Mouse (Mus musculus): Measurements from ENCODE around the gene Tmem88b. TPM values are rescaled to one million over a fixed set of nuclear protein-coding genes. Genes with fewer than 3 reads are reported as not detected.

Tmem88b gene
- total RNA-seq (2014; rRNA removed) = 0.14 and 0.38 TPM in 2 replicates
- polyA plus RNA-seq (2015; fragmentation: Nextera tagmentation; extraction: Ambion mirVana) = 0.24 and 0.38 TPM in 2 replicates

DNA sequence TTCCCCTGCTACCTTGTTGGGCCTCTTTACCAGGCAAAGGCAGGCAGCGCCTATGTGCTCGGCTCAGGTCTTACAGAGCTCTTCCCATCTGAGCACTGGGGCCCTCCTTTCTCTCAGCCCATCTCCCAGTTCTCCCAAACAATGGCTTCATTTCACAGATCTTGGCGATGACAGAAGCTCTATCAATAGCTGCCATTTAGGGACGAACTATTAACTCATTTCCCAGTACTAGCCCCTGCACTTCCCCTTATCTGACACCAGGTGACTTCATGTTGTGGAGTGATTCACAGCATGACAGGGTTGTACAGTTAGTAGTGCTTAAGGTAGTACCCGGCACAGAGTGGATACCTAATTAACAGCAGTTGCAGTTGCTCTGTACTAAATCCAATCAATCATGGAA is at the start of gene Tmem88b:
TSS of gene Tmem88b (minus strand) at position 56 of the 400 bp plus-strand sequence.
- DNase-seq = no peak
- Histone ChIP-seq H3K27me3 (ENCODE audit: insufficient read depth, low read length) (no peaks in the 10 kb centered on the region), H3K9me3 (ENCODE audit: low read length) (no peaks in the 10 kb centered on the region), H3K4me1 (ENCODE audit: insufficient read depth) (peaks cover 2% of the 10 kb centered on the region; the same call in 1 of the 2 replicates), H3K9ac (peak within 1 kb of the TSS; percentile 96), H3K4me2 (ENCODE audit: low read depth) (peak within 1 kb of the TSS; percentile 76), H3K27ac (ENCODE audit: low read depth, low read length) (peak within 1 kb of the TSS; percentile 88), H3K36me3 (ENCODE audit: insufficient read depth) (no peaks in the 10 kb centered on the region), H3K4me3 (ENCODE audit: low read depth, low read length) (peak within 1 kb of the TSS; percentile 64)
- 63% methylated on average over 5 of the region's 5 CpGs for WGBS
- no peak for ATAC-seq
- TF ChIP-seq CTCF (IDR thresholded peaks at IDR 0.05; ENCODE audit: low read depth) = peak; percentile 42; the same call in 1 of the 2 replicates

DNA sequence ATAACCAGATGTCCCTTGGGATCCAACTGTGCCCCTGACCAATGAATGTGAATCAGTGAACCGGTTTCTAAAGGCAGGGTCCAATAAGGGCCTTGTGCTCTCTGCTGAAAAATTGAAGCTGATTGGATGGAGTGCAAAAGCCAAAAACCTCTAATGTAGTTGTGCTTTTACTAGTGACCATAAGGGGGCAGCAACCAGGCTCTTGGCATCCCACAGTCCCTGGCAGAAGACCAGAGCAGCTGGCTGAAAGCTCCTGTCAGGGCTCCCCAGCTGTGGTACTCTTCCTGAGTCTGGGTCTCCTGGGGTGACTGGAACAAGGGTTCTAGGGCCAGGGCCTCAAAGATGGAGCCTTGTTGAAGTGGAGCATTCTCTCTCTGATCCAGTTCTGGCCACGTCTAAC is 48.2 kb upstream of the Tmem88b start:
- 35% methylated on average over 2 of the region's 2 CpGs for WGBS
- H3K4me1 ChIP-seq (ENCODE audit: insufficient read depth) = 0 out of 2 replicates have a peak, but pooled peaks cover 8% of the 10 kb centered on the region
- H3K9me3 ChIP-seq (ENCODE audit: low read length) = no peaks in the 10 kb centered on the region
- DNase-seq = peak; percentile 79
- ATAC-seq = peak; percentile 6
- peaks cover 7% of the 10 kb centered on the region; the same call in 1 of the 2 replicates for H3K36me3 ChIP-seq (ENCODE audit: insufficient read depth)
- TF ChIP-seq CTCF (IDR thresholded peaks at IDR 0.05; ENCODE audit: low read depth) = peak; percentile 69
- H3K27me3 ChIP-seq (ENCODE audit: insufficient read depth, low read length) = no peaks in the 10 kb centered on the region
- no peak overlapping the region for H3K9ac ChIP-seq
- H3K4me3 ChIP-seq (ENCODE audit: low read depth, low read length) = no peak overlapping the region
- peak overlapping the region; percentile 15; the same call in 1 of the 2 replicates for H3K27ac ChIP-seq (ENCODE audit: low read depth, low read length)
- no peak overlapping the region for H3K4me2 ChIP-seq (ENCODE audit: low read depth)

DNA sequence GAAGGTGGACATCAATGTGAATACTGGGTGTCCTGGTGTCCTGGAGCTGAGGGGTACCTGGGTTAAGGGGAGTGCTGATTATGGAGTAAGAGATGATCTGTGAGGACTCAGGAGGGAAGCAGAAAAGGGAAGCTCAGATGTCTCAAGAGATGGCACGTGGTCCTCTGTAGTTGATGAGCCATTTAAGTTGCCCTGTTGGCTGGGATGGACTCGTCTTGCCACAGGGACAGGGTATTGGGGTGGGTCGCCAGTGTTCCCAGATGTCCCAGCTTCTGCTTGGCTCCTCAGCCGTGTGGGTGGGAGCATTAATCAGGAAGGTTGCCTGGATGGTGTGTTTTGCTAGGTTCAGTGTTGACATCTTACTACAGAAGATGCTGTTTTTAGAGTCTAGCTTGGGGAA is 47.6 kb upstream of the Tmem88b start:
- DNase-seq (no peak), ATAC-seq (no peak)
- no peak for TF ChIP-seq CTCF (IDR thresholded peaks at IDR 0.05; ENCODE audit: low read depth)
- WGBS = 87% methylated on average over 4 of the region's 4 CpGs
- H3K4me1 ChIP-seq (ENCODE audit: insufficient read depth) = 0 out of 2 replicates have a peak, but pooled peaks cover 8% of the 10 kb centered on the region
- H3K27ac ChIP-seq (ENCODE audit: low read depth, low read length) = no peak overlapping the region
- H3K4me2 ChIP-seq (ENCODE audit: low read depth) = no peak overlapping the region
- H3K27me3 ChIP-seq (ENCODE audit: insufficient read depth, low read length) = no peaks in the 10 kb centered on the region
- peaks cover 7% of the 10 kb centered on the region; the same call in 1 of the 2 replicates for H3K36me3 ChIP-seq (ENCODE audit: insufficient read depth)
- no peaks in the 10 kb centered on the region for H3K9me3 ChIP-seq (ENCODE audit: low read length)
- H3K9ac ChIP-seq = no peak overlapping the region
- no peak overlapping the region for H3K4me3 ChIP-seq (ENCODE audit: low read depth, low read length)

DNA sequence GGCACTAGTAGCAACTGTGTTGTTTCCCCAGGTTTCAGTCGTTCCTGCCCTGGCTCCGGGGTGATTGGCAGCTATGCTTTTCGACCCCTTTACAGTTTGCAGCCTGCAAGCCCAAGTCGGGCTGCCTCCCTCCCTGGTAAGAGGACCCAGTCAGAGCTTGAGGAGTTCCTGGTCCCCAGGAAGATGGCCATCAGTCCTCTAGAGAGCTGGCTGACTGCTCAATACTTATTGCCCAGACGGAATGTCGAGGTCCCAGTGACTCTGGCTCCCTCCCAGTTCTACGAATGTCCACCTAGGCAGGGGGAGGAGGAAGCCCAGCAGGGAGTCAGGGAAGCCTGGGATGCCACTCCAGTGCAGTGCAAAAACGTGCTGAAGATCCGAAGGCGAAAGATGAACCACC is 46.6 kb upstream of the Tmem88b start:
- H3K36me3 ChIP-seq (ENCODE audit: insufficient read depth) = peaks cover 7% of the 10 kb centered on the region; the same call in 1 of the 2 replicates
- no peaks in the 10 kb centered on the region for H3K27me3 ChIP-seq (ENCODE audit: insufficient read depth, low read length)
- no peak for TF ChIP-seq CTCF (IDR thresholded peaks at IDR 0.05; ENCODE audit: low read depth)
- DNase-seq (no peak), ATAC-seq (no peak)
- H3K9me3 ChIP-seq (ENCODE audit: low read length) = no peaks in the 10 kb centered on the region
- peak overlapping the region; percentile 81 for H3K4me2 ChIP-seq (ENCODE audit: low read depth)
- peak overlapping the region; percentile 69 for H3K9ac ChIP-seq
- H3K27ac ChIP-seq (ENCODE audit: low read depth, low read length) = no peak overlapping the region
- 0 out of 2 replicates have a peak, but pooled peaks cover 8% of the 10 kb centered on the region for H3K4me1 ChIP-seq (ENCODE audit: insufficient read depth)
- peak overlapping the region; percentile 71 for H3K4me3 ChIP-seq (ENCODE audit: low read depth, low read length)
- 55% methylated on average over 10 of the region's 10 CpGs for WGBS

DNA sequence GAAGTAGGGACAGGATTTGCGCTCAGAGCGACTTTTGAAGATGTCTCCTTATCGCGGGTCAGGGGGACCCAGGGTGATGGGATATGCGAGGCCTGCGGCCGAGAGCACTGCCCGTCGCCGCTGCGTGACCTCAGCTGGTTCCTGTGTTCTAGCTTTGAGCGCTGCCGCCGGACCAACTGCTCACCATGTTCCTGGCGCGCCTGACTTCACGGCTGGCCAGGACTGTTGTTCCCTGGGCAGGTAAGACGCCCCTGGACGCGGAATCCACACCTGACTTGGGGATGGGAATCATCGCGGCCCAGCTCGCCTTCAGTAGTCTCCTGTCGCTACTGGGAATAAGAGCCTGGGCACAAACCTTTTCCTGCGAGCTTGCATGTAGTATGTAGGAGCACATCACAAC is 46.2 kb upstream of the Tmem88b start:
- H3K27me3 ChIP-seq (ENCODE audit: insufficient read depth, low read length) = no peaks in the 10 kb centered on the region
- DNase-seq (no peak), ATAC-seq (no peak; the same call in 1 of the 2 replicates)
- no peaks in the 10 kb centered on the region for H3K9me3 ChIP-seq (ENCODE audit: low read length)
- H3K27ac ChIP-seq (ENCODE audit: low read depth, low read length) = peak overlapping the region; percentile 86
- H3K36me3 ChIP-seq (ENCODE audit: insufficient read depth) = peaks cover 10% of the 10 kb centered on the region
- H3K4me3 ChIP-seq (ENCODE audit: low read depth, low read length) = peak overlapping the region; percentile 71
- peak overlapping the region; percentile 69 for H3K9ac ChIP-seq
- 3% methylated on average over 25 of the region's 25 CpGs for WGBS
- 0 out of 2 replicates have a peak, but pooled peaks cover 8% of the 10 kb centered on the region for H3K4me1 ChIP-seq (ENCODE audit: insufficient read depth)
- no peak for TF ChIP-seq CTCF (IDR thresholded peaks at IDR 0.05; ENCODE audit: low read depth)
- H3K4me2 ChIP-seq (ENCODE audit: low read depth) = peak overlapping the region; percentile 81

DNA sequence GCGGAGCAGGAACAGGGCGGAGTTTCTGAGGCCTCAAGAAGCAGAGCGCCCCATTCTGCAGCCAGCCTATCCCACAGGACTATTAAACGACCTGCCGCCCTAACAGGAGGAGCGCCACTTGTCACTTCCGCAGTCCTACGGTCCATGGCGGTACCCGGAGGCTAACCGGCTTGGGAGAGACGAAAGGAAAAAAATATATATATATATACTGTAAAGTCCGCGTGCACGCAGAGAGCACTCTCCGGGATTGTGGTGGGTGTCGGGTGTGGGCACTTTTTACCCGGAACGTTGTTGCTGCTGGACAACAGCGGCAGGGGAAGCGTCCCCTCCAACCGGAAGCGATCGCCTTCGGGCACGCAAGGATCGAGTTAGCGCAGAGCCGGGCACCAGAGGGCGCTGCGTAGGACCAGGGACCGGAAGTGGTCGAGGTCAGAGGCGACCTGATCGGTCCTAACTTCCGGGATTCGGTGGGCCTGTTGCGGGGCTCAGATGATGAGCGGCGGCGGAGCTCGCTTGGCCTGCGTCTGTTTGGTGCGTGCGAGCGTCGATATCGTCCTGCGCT is 45.6 kb upstream of the Tmem88b start, which contains the start of gene Aurkaip1:
TSS of gene Aurkaip1 (plus strand) at position 68 of the 562 bp plus-strand sequence.
- ATAC-seq (peak; percentile 95), DNase-seq (peak; percentile 97)
- peak within 1 kb of the TSS; percentile 81 for H3K4me2 ChIP-seq (ENCODE audit: low read depth)
- H3K9ac ChIP-seq = peak within 1 kb of the TSS; percentile 69
- H3K4me1 ChIP-seq (ENCODE audit: insufficient read depth) = 0 out of 2 replicates have a peak, but pooled peaks cover 8% of the 10 kb centered on the region
- peak; percentile 95 for TF ChIP-seq CTCF (IDR thresholded peaks at IDR 0.05; ENCODE audit: low read depth)
- no peaks in the 10 kb centered on the region for H3K27me3 ChIP-seq (ENCODE audit: insufficient read depth, low read length)
- peaks cover 16% of the 10 kb centered on the region for H3K36me3 ChIP-seq (ENCODE audit: insufficient read depth)
- H3K9me3 ChIP-seq (ENCODE audit: low read length) = no peaks in the 10 kb centered on the region
- WGBS = under 1% methylated on average over 49 of the region's 49 CpGs
- peak within 1 kb of the TSS; percentile 71 for H3K4me3 ChIP-seq (ENCODE audit: low read depth, low read length)
- peak within 1 kb of the TSS; percentile 86 for H3K27ac ChIP-seq (ENCODE audit: low read depth, low read length)

DNA sequence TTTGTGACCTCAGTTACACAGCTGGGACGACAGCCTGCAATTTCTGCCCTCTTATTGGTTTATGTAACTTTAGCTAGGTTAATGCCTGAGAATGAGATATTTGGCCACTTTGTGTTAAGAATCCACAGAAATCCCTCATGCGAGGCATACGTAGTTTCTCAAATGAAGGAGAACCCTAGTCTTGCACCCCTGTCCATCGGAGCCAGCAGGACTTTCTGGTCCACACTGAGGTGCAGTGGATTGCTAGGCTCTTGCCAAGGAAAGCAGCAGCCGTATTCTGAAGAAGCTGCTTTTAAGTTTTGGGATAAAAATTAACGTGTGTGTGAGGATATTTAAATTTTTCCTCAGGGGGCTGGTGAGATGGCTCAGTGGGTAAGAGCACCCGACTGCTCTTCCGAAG is 44.9 kb upstream of the Tmem88b start:
- TF ChIP-seq CTCF (IDR thresholded peaks at IDR 0.05; ENCODE audit: low read depth) = no peak
- WGBS = 57% methylated on average over 8 of the region's 8 CpGs
- H3K9ac ChIP-seq = no peak overlapping the region
- H3K36me3 ChIP-seq (ENCODE audit: insufficient read depth) = peaks cover 19% of the 10 kb centered on the region
- peak overlapping the region; percentile 71 for H3K4me3 ChIP-seq (ENCODE audit: low read depth, low read length)
- H3K4me2 ChIP-seq (ENCODE audit: low read depth) = peak overlapping the region; percentile 81
- DNase-seq (no peak), ATAC-seq (no peak)
- no peaks in the 10 kb centered on the region for H3K27me3 ChIP-seq (ENCODE audit: insufficient read depth, low read length)
- H3K27ac ChIP-seq (ENCODE audit: low read depth, low read length) = no peak overlapping the region
- 0 out of 2 replicates have a peak, but pooled peaks cover 8% of the 10 kb centered on the region for H3K4me1 ChIP-seq (ENCODE audit: insufficient read depth)
- H3K9me3 ChIP-seq (ENCODE audit: low read length) = no peaks in the 10 kb centered on the region

Data from forebrain, postnatal 0 days (tissue).